Mouse (Mus musculus): ENCODE measurements around the gene Car5b. TPM values are rescaled to one million over a fixed set of nuclear protein-coding genes. Genes with fewer than 3 reads are reported as not detected.

Car5b gene
- polyA plus RNA-seq, 1 experiment from 2014 or later: 0.64 TPM

GRCm38 (mm10) chrX:164032526-164032925 lies 4.7 kb upstream of the Car5b start:
- H3K27ac ChIP-seq: no peak overlapping the region
- H3K9ac ChIP-seq: no peak overlapping the region
- no peak overlapping the region for H3K4me3 ChIP-seq
- ATAC-seq (ENCODE audit: borderline replicate concordance, extremely low read depth, low FRiP score, low TSS enrichment): no peak
- no peak overlapping the region for H3K4me2 ChIP-seq
- WGBS: 84% methylated on average over 7 of the region's 7 CpGs
- no peaks in the 10 kb centered on the region for H3K27me3 ChIP-seq
- no peaks in the 10 kb centered on the region for H3K4me1 ChIP-seq
- H3K9me3 ChIP-seq: no peaks in the 10 kb centered on the region
- no peaks in the 10 kb centered on the region for H3K36me3 ChIP-seq

DNA sequence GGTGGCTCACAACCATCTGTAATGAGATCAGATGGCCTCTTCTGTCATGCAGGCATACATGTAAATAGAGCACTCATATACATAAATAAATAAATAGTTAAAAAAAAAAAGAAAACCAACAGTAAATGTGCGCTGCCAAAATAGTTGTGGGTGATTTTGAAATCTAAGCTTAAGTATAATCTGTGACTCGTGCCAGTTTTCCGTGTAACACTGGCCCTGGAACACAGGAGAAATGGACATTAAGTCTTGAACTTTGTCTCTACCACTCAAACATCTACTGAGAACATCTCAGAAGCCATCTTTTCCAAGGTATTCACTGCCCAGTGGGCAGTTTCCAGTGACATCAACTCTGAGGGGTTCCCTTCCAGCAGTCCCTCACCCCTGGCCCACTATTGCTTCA lies 12.2 kb downstream of the Car5b start:
- H3K4me1 ChIP-seq: no peaks in the 10 kb centered on the region
- no peak overlapping the region for H3K27ac ChIP-seq
- no peak overlapping the region for H3K4me3 ChIP-seq
- ATAC-seq (ENCODE audit: borderline replicate concordance, extremely low read depth, low FRiP score, low TSS enrichment): no peak
- 69% methylated on average over 3 of the region's 3 CpGs for WGBS
- no peak overlapping the region for H3K4me2 ChIP-seq
- no peaks in the 10 kb centered on the region; the same call in 1 of the 2 replicates for H3K27me3 ChIP-seq
- no peaks in the 10 kb centered on the region for H3K36me3 ChIP-seq
- H3K9me3 ChIP-seq: no peaks in the 10 kb centered on the region
- no peak overlapping the region for H3K9ac ChIP-seq

GRCm38 (mm10) chrX:164014956-164015355 lies 12.8 kb downstream of the Car5b start:
- no peak overlapping the region for H3K9ac ChIP-seq
- no peaks in the 10 kb centered on the region for H3K4me1 ChIP-seq
- H3K36me3 ChIP-seq: no peaks in the 10 kb centered on the region
- ATAC-seq (ENCODE audit: borderline replicate concordance, extremely low read depth, low FRiP score, low TSS enrichment): no peak
- WGBS: 62% methylated on average over 4 of the region's 4 CpGs
- H3K9me3 ChIP-seq: no peaks in the 10 kb centered on the region
- H3K27me3 ChIP-seq: no peaks in the 10 kb centered on the region; the same call in 1 of the 2 replicates
- H3K4me3 ChIP-seq: no peak overlapping the region
- no peak overlapping the region for H3K27ac ChIP-seq
- no peak overlapping the region for H3K4me2 ChIP-seq

DNA sequence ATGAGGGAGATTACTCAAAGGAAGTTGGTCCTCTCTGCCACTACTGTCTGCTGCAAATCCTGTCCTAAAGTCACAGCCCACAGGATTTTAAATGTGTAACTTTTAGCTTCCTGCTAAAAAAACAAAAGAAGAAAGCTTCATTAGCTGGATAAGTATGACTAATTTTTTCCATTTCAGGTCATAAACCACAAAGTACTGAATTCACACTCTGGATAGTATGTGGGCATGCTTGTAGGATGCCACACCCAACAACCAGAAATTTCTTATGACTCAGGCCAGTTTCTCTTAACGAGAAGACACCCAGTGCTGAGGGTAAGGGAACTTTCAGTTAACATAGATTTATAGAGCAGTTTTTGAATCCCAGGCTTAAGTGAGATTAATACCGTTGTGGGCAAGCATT lies 14.5 kb downstream of the Car5b start:
- no peak overlapping the region for H3K4me3 ChIP-seq
- H3K9me3 ChIP-seq: no peaks in the 10 kb centered on the region
- no peak overlapping the region for H3K4me2 ChIP-seq
- H3K36me3 ChIP-seq: no peaks in the 10 kb centered on the region
- no peaks in the 10 kb centered on the region for H3K4me1 ChIP-seq
- no peak overlapping the region for H3K27ac ChIP-seq
- no peak for ATAC-seq (ENCODE audit: borderline replicate concordance, extremely low read depth, low FRiP score, low TSS enrichment)
- H3K9ac ChIP-seq: no peak overlapping the region
- 73% methylated on average over 2 of the region's 2 CpGs for WGBS
- H3K27me3 ChIP-seq: no peaks in the 10 kb centered on the region; the same call in 1 of the 2 replicates

DNA sequence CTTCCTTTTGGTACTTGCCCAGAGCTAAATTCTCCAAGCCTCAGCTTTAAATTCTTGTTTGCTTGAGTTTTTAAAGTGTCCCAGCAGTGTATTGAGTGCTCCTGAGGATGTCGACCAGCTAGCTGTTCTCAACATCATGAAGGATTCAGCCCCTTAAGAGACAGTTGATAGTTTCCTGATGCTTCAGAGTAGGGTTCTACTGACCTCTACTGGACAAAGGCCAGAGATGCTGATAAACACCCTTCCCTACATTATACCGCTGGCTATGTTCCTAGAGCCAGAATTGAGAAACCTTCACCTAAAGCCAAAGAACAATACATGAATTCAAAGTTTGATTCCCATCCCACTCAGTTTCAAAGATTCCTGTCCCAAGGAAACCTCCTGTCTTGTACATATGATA lies 23.0 kb downstream of the Car5b start:
- no peak overlapping the region for H3K9ac ChIP-seq
- no peaks in the 10 kb centered on the region for H3K36me3 ChIP-seq
- no peaks in the 10 kb centered on the region for H3K27me3 ChIP-seq
- H3K4me2 ChIP-seq: no peak overlapping the region
- no peak overlapping the region for H3K27ac ChIP-seq
- no peak for ATAC-seq (ENCODE audit: borderline replicate concordance, extremely low read depth, low FRiP score, low TSS enrichment)
- H3K4me3 ChIP-seq: no peak overlapping the region
- no peaks in the 10 kb centered on the region for H3K9me3 ChIP-seq
- WGBS: 24% methylated on average over 2 of the region's 2 CpGs
- H3K4me1 ChIP-seq: no peaks in the 10 kb centered on the region

- Histone ChIP-seq H3K4me3 (no peak overlapping the region), H3K4me1 (no peaks in the 10 kb centered on the region), H3K36me3 (no peaks in the 10 kb centered on the region), H3K27me3 (no peaks in the 10 kb centered on the region), H3K9me3 (no peaks in the 10 kb centered on the region), H3K4me2 (no peak overlapping the region), H3K9ac (no peak overlapping the region), H3K27ac (no peak overlapping the region)
- no peak for ATAC-seq (ENCODE audit: borderline replicate concordance, extremely low read depth, low FRiP score, low TSS enrichment)
- WGBS: 75% methylated on average over 1 of the region's 1 CpGs
Measured at GRCm38 (mm10) chrX:163999848-164000247, 27.9 kb downstream of the Car5b start.

DNA sequence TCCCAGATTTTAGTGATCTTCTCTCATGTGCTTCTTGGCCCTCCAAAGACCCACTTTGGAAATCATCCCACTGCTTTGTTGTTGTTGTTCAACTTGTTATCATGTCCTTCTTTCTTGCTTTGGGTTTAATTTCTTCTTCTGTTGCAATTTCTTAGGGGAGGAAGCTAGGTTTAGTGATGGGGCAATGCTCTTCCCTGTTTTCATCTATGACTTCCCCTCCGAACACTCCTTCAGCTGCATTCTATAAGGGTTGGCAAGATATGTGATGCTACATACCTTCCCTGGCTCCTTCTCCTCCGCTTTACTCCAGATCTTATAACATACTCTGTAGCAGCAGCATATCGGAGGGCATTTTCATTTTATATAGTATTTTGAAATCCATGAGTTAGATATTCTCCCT lies 31.0 kb downstream of the Car5b start:
- ATAC-seq (ENCODE audit: borderline replicate concordance, extremely low read depth, low FRiP score, low TSS enrichment): no peak
- H3K4me1 ChIP-seq: no peaks in the 10 kb centered on the region

GRCm38 (mm10) chrX:163987718-163988374 lies 40.0 kb downstream of the Car5b start:
- 62% methylated on average over 3 of the region's 3 CpGs for WGBS
- ATAC-seq (ENCODE audit: borderline replicate concordance, extremely low read depth, low FRiP score, low TSS enrichment): no peak
- Histone ChIP-seq H3K36me3 (no peaks in the 10 kb centered on the region), H3K9me3 (no peaks in the 10 kb centered on the region), H3K4me3 (no peak overlapping the region), H3K27me3 (no peaks in the 10 kb centered on the region), H3K4me2 (no peak overlapping the region), H3K27ac (no peak overlapping the region), H3K4me1 (no peaks in the 10 kb centered on the region), H3K9ac (no peak overlapping the region)

More for the DNA sequence above, 31.0 kb downstream of the Car5b start:
- no peaks in the 10 kb centered on the region for H3K27me3 ChIP-seq
- no peak overlapping the region for H3K9ac ChIP-seq
- no peaks in the 10 kb centered on the region for H3K9me3 ChIP-seq
- no peak overlapping the region for H3K4me3 ChIP-seq
- WGBS: 84% methylated on average over 3 of the region's 3 CpGs
- H3K4me2 ChIP-seq: no peak overlapping the region
- H3K27ac ChIP-seq: no peak overlapping the region
- H3K36me3 ChIP-seq: no peaks in the 10 kb centered on the region

DNA sequence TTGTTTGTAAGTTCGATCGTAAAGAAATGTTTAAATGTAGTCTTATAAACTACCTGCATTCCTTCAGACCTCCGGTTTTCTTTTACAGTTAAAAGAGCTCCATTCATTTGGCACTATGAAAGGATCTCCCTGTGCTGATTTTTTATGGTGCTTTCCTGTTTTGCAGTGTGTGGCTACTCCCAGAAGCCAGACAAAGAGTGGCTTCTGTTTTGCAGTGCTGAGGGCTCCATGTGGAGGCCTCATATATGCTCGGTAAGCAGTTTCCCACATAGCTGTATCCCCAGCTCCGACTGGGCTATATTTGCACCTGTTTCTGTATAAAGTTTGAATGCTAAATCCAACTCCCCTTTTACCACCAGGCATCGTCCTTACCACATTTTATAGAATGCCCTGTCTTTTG lies 45.7 kb downstream of the Car5b start:
- H3K27ac ChIP-seq: no peak overlapping the region

GRCm38 (mm10) chrX:163981500-163981899 lies 46.3 kb downstream of the Car5b start:
- Histone ChIP-seq H3K4me2 (no peak overlapping the region), H3K4me3 (no peak overlapping the region), H3K27ac (no peak overlapping the region), H3K9me3 (no peaks in the 10 kb centered on the region), H3K9ac (no peak overlapping the region), H3K36me3 (no peaks in the 10 kb centered on the region), H3K27me3 (no peaks in the 10 kb centered on the region), H3K4me1 (no peaks in the 10 kb centered on the region)
- WGBS: 52% methylated on average over 4 of the region's 4 CpGs
- no peak for ATAC-seq (ENCODE audit: borderline replicate concordance, extremely low read depth, low FRiP score, low TSS enrichment)

More for the DNA sequence above, 45.7 kb downstream of the Car5b start:
- H3K27me3 ChIP-seq: no peaks in the 10 kb centered on the region
- H3K4me1 ChIP-seq: no peaks in the 10 kb centered on the region
- no peak overlapping the region for H3K4me2 ChIP-seq
- no peak for ATAC-seq (ENCODE audit: borderline replicate concordance, extremely low read depth, low FRiP score, low TSS enrichment)
- no peak overlapping the region for H3K9ac ChIP-seq
- WGBS: 84% methylated on average over 6 of the region's 6 CpGs
- no peaks in the 10 kb centered on the region for H3K36me3 ChIP-seq
- H3K4me3 ChIP-seq: no peak overlapping the region
- no peaks in the 10 kb centered on the region for H3K9me3 ChIP-seq

DNA sequence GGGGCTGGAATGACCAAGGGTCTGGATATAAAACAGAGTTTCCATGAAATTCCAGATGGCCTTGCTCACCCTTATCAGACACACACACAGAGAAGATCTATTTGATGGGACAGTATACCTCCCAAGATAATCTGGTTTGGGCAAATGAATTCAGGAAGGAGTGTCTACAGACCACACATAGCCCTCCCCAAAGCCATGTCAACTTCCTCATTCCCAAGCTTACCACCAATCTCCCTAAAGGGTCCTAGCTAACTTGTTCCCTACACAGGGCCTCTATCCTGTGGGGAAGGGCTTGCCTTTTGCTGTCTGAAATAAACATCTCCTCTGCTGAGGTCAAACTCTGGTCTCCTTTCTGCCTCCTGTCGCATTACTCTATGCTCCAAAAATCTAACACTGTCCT lies 46.7 kb downstream of the Car5b start:
- Histone ChIP-seq H3K4me3 (no peak overlapping the region), H3K27me3 (no peaks in the 10 kb centered on the region), H3K4me1 (no peaks in the 10 kb centered on the region), H3K27ac (no peak overlapping the region), H3K9me3 (no peaks in the 10 kb centered on the region), H3K4me2 (no peak overlapping the region), H3K9ac (no peak overlapping the region), H3K36me3 (no peaks in the 10 kb centered on the region)
- whole genome bisulfite sequencing: 90% methylated on average over 1 of the region's 1 CpGs
- ATAC-seq (ENCODE audit: borderline replicate concordance, extremely low read depth, low FRiP score, low TSS enrichment): no peak

GRCm38 (mm10) chrX:163958467-163958875 lies 69.3 kb downstream of the Car5b start, which contains the start of gene Zrsr2:
Zrsr2 (minus strand) TSS chrX:163958661.
- Histone ChIP-seq H3K9me3 (no peaks in the 10 kb centered on the region), H3K9ac (peak within 1 kb of the TSS; percentile 73), H3K4me1 (peaks cover 3% of the 10 kb centered on the region; the same call in 1 of the 2 replicates), H3K4me3 (peak within 1 kb of the TSS; percentile 69), H3K4me2 (peak within 1 kb of the TSS; percentile 55), H3K36me3 (peaks cover 9% of the 10 kb centered on the region; the same call in 1 of the 2 replicates), H3K27ac (peak within 1 kb of the TSS; percentile 99), H3K27me3 (no peaks in the 10 kb centered on the region)
- WGBS: 15% methylated on average over 24 of the region's 29 CpGs
- peak; percentile 97 for ATAC-seq (ENCODE audit: borderline replicate concordance, extremely low read depth, low FRiP score, low TSS enrichment)
